Mouse (Mus musculus): ENCODE measurements at regions not wholly inside any gene's neighbourhood (a gene's known extent, or its start where the extent isn't known, plus 50 kb on each side); places are given as distances from the start of the nearest gene placed in this dataset.

GRCm38 (mm10) chr2:101284886-101285285 is 339.6 kb upstream of the Rag2 start:
- TF ChIP-seq CTCF (IDR thresholded peaks at IDR 0.05), result no peak
- TF ChIP-seq EP300 (IDR thresholded peaks at IDR 0.05; ENCODE audit: insufficient read depth, low read depth, low read length), result no peak
